Mouse (Mus musculus): ENCODE data around the gene Slc45a1. TPM values are rescaled to one million over a fixed set of nuclear protein-coding genes. Genes with fewer than 3 reads are reported as not detected.

Slc45a1 gene
- total RNA-seq, 2 experiments from 2014 or later, result not detected

DNA sequence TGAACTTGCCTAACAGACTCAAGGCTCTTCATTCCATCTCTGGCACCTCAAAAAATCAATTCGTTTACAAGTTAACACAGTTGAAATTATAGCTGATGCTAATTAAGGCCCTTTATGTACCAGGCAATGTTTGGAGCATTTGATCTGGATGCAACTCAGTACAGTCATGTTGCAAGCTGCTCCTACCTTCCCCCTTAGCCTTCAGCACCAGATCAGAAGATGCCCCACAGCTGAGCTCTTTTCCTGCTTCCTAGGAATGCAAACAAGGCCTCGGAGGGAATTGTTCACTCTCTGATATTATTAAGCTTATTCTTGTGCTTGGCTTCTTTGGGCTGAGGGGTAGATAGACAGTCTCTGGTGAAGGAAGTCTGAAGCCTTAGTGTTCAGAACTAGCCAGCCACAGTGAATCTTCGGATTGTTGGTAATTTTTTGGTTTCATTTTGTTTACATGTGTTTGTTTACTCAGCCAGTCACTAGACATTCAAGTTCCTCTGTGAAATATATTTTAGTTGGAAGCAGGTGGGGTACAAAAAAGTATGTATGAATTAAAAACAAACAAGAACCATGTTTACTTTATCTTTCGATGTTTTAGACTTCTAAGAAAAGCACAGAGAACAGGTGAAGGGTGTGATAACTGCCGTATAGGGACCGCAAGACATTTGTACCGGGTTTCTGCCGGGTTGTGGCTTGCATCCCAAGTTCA is 64.2 kb downstream of the Slc45a1 start:
- ATAC-seq (replicated peaks; ENCODE audit: low FRiP score, low TSS enrichment, poor library complexity, severe bottlenecking), result no peak

GRCm38 (mm10) chr4:150586275-150586674 is 65.7 kb downstream of the Slc45a1 start:
- peak; percentile 35; the same call in 1 of the 2 replicates for ATAC-seq (replicated peaks; ENCODE audit: low FRiP score, low TSS enrichment, poor library complexity, severe bottlenecking)

DNA sequence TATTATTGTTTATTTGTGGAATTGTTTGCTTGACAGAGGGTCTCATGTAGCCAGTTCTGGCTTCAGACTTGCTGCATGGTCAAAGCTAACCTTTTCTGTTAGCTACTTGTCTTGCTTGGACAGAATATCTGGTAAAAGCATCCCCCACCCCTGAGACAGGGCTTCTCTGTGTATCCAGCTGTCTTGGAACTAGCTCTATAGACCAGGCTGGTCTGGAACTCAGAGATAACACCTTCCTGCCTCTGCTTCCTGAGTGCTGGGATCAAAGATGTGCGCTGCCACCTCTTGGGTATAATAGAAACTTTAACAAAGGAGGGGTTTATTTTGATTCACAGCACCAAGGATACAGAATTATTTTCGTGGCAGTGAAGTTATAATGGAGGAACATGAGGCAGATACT is 66.2 kb downstream of the Slc45a1 start:
- peak; percentile 70 for ATAC-seq (replicated peaks; ENCODE audit: low FRiP score, low TSS enrichment, poor library complexity, severe bottlenecking)

DNA sequence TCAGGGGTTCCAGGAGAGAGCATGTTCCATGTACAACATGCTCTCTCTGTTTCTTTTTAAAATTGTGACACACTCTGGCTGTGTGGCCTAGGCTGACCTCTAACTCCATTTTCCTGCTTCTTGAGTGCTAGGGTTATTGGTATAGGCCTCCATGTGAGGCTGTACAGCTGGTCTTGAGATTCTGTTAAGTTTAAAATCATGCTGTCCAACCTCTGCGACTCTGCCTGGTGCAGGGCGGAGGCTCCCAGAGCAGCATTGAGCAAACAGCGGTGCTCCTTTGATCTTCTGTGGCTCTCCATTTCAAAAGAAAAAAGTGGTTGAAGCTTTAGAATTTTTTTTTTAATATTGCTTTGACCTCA is 68.2 kb downstream of the Slc45a1 start:
- ATAC-seq (replicated peaks; ENCODE audit: low FRiP score, low TSS enrichment, poor library complexity, severe bottlenecking), result no peak

DNA sequence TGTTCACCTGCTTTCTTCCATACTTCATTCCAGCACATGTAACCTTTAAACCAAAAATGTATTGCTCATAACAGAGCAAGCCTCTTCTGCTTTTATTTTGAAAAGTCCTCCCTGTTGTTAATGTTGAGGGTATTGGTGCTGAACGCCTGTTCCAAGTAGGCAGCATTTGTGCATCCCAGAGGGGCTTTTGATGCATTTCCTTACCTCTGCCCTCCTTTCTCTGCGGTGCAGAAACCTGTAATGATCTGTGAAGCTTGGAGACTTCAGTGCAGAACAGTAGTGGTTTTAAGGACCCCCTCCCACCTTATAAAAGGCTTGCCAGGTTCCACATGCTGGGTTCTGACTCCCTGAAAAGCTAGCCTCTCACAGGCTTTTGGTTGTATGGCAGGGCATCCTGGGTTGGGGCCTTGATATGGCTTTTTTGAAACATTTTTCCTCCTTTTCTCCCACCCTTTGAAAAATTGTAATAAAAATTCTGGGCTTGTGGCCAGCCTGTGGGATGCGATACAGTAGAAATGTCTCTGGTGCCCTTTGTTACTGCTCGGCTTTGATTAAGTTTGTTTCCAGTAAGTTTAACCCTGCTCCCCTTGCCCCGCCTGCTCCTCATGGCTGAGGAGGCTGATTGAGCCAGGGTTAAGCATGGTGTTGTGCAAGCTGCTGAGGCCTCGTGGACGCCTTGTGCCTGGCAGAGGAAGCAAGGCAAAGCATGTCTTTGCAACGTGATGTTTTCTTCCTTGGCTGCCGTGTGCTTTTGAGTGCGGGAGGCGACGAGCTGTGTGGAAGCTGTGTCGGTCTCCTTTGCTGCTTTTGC is 68.8 kb downstream of the Slc45a1 start:
- peak; percentile 46 for ATAC-seq (replicated peaks; ENCODE audit: low FRiP score, low TSS enrichment, poor library complexity, severe bottlenecking)

DNA sequence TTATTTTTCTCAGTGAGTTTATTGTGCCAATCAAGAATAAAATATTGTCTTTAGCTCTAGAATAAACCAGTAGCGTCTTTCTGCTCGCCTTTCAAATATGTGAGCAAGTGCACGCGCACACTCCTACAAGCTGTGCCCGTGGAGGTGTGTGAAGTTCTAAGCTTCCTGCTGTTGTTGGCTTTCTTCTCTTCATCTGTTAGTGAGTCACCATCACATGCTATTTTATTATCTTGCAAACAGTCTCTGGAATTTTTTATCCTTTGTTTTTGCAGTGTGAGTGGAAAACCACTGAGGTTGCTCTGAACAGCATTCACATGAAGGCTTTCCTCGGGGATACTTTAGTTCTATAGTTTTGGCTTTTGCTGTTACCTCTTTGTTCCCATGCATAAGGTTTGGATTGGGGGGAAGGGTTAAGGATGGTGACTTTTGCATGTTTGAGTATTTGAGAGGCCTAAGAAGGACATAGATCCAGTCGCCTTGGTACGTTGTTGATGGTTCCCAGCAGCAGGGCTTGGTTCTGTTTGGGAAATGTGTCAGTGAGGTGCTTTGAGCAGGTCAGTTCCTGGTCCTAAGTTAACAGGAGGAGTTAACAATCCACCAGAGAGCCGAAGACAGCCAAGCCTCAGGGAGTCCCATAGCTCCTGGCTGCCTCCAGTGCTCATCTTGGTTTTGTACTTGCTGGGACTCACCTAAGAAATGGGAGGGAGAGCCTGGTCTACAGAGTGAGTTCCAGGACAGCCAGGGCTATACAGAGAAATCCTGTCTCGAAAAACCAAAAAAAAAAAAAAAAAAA is 69.8 kb downstream of the Slc45a1 start:
- ATAC-seq (replicated peaks; ENCODE audit: low FRiP score, low TSS enrichment, poor library complexity, severe bottlenecking), result no peak

Other genes starting within 250 kb of the Slc45a1 start
- 0.42 TPM in 1 of 2 replicates, not detected in the other for gene Errfi1, start 201.7 kb upstream of the Slc45a1 start, total RNA-seq (2014; fragmentation: Nextera tagmentation)
- 0.27 and 1.2 TPM in 2 replicates for gene Errfi1, start 201.7 kb upstream of the Slc45a1 start, total RNA-seq (2017)